Mouse (Mus musculus) thymus, adult 18-20 months (tissue): ENCODE measurements around the gene Kmt2a.

Experiments
- DNase-seq, 2 experiments: peaks; one replicate each; pipeline ENCODE4 v3.0.0; 2022; ENCODE audit warnings: mixed read lengths in 2 of 2

Gene Kmt2a

DNA sequence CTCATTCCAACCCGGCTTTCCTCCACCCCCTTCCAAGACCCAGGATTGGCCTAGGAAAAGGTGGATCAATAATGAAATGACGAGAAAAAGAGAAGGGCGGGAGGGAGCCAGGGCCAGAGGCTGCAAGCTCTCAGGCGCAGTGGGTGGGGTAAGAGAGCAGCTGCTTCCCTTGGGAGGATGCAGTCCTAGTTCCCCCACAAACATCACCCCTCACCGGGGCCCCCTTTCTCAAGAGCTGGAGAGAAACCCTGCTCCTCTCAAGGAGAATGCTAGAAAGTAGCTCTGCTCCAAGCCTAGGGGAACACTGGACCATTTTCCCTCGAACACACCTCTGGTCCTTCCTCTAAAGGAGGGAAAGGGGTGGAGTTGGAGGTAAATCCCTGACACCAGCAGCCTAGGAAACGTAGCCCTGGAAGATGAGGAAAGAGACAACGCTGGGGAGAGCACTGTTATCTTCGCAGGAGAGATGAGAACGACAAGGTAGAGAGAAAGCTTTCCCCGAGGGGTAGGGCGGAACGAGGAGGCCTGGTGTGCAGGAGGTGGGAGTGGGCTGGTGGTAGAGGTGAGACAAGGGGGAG is 1.3 kb downstream of the Kmt2a start:
- DNase-seq = peak; percentile 35 to 51

DNA sequence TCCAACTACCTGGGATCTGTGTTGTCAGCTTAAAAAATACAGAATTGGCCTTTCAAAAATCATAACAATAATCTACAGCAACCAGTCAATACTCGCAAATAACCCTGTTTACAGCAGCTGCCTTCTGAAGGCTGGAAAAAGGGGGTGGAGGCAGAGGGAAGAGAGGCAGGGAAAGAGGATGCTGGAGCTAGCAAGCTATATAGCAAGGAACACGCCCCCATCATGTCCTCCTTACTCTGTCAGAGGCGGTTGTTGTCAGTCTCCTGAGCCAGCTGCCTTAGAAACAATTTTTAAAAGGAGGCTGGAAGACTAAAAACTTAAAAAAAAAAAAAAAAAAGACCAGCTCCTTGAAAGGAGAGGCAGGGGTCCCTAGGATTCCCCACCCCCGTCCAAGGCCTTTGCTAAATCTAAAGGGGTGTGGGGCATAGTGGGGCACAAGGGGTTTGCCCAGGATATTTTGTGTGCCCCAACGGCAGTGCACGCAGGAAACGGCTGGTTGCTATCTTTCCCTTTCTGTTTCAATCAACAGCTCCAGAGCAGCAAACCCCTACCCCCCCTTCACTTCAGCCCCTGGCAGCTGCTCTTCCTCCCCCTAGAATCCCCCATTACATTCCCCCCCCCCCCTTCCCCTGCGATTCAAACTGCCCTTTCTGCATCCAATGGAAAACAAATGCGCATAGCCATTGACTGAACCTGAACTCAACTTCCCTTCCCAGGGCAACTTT is 2.2 kb downstream of the Kmt2a start:
- DNase-seq = peak; percentile 18 to 57

DNA sequence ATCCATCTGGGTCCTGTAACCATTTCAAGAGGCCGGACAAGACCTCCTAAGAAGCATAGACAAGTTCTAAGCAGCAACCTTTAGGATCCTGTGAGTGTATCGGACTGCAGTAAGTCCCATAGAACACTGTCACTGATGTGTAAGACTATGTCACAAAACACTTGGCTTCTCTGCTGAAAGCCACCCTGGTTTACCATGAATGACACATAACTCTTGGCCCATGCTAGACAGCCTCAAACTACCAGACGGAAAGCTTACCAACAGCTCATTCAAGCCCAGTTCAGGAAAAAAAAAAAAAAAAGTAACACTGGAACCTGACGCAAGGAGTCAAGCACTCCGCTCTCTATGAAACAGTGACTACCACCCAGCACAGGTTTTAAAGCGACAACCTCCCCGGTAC is 3.4 kb downstream of the Kmt2a start:
- no peak for DNase-seq

DNA sequence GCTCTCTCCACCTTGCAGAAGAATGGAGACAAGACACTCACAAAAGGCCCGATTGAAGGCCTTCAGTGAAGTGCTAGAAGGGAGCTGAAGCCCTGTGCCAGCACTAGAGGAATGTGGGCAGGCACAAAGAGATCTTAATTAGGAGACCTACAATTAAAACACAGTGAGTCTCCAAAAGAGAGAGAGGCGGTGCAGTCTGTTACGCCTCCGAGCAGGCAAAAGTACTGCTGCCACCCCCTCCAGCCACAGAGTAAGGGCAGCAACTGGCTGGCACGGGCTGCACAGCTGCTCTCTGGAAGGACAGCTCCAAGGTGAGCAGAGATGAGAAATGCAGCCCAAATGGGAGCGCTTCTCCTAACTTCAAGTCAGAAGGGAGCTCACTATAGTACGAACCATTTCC is 5.6 kb downstream of the Kmt2a start:
- no peak for DNase-seq

DNA sequence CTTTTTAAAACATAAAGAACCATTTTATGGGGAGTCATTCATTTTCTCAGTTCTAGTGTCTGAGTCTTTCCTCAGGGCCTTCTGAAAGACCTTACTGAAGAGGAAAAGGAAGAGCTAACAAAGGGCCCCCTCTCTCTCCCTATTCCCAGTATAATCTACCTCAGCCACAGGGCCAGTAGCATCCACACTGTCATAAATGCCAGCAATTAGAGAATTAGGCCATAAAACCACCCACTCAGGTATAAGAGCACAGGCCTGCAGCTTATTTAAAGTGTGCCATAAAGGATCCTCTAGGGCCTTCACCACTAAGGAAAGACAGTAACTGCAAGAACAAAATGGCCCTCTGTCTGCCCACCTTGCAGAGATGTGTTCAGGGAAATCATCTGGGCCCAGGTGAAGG is 6.9 kb downstream of the Kmt2a start:
- DNase-seq = no peak

DNA sequence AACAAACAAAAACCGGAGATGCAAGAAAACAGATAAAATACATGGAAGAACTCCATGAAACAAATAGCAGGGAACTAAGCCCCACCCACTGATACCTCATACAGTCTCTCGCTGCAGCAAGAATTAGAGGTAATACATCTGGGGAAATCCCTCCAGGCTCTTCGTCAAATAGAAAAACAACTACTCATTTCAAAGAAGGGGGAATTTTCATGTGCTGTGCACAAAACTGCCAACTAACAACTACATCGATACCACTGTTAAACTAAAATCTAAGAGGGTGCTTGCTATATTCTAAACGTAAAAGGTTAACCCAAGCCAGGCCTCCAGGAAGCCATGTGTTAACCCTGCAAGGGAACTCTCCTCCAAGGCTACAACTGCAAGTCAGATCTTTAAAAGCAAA is 7.4 kb downstream of the Kmt2a start:
- no peak for DNase-seq

DNA sequence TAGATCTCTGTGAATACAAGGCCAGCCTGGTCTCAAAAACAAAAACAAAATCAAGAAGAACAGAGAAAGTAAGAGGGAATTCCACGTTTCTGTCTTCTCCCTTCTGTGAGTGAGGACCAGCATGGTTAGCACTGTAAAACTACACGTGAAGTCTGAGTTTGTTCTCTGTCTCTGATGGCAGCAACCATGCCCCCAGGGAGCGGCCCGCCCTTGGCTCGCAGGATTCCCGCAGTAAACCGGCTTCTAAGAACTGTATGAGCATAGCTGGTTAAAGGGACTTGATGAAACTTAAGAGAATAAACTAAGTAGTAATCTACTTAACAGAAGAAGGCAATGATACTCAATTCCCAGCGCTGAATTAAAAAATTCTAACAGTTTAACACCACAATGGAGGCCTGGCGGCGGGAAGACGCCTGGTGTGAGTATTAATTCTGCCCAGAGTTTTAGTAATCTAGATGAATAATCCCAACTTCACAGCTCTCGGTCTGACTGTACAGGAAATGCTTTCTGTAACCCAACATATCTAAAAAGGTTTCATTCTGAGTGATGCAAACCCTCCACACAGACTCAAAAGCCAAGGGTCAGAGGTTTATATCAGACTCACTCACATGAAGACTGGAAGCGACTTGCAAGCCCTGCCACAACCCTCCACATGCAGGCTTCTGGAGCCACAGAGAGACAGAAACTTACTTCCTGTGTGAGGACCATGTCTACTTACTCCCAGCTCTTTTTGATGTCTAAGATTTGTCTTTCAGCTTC is 12.6 kb downstream of the Kmt2a start:
- DNase-seq = no peak

DNA sequence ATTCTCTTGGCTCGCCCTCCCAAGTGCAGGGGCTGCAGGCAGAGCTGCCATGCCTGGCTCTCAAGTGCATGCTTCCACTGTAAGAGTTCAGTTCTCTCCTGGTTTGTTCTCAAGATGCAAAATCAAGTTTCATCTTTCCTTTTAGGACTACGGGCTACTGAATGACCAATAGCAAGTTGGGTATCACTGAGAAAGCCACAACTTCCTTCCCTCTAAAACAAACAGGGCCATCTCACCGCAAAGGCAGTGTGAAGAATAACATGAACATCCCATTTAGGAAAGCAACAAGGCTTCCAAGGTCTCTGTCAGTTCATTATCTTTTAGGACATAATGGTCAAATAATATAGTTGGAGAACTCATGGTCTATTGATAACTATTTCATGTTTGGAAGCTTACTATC is 13.4 kb downstream of the Kmt2a start:
- DNase-seq = no peak

DNA sequence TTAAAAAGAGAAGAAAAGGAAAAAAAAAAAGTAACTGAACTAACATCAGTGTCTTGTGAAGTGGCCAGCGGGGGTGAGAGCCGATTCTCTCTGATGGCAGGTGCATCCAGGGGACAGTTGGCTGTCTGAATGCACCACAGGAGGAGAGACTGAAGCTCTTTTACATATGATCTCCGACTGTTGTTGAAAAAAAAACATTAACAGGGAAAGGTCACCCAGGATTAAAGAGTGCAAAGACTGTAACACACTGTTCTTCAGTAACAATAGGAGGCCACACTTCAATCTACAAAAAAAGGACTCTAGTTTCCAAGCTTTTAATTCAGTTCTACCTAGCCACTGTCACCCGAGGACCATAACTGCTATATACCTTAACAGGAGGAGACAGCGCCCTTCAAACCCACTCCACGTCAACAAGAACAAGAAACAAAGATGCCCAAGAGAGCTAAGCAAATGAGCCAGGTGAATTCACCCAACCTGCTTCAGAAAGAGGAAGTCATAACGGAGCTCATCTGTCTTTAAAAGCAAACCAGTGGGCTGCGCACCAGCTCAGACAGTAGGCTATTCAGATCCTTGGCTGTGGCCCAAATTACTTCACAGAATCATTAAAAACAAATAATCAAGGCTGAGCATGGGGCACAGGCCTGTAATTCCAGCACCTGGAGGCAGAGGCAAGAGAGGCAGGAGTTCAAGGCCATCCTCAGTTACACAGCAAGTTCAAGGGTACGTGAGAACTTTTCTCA is 14.4 kb downstream of the Kmt2a start:
- no peak for DNase-seq

DNA sequence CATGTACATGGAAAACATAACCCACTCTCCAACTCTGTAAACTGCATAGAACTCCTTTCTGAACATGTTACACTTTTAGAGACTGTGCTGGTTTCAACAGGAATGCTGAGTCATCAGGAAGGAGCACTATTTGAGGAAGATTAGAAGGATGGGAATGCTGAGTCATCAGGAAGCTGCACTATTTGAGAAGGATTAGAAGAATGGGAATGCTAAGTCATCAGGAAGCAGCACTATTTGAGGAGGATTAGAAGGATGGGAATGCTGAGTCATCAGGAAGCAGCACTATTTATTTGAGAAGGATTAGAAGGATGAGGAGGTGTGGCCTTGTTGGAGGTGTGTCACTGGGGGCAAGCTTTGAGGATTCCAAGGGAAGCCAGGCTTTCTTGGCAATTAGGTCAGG is 20.0 kb downstream of the Kmt2a start:
- no peak for DNase-seq

DNA sequence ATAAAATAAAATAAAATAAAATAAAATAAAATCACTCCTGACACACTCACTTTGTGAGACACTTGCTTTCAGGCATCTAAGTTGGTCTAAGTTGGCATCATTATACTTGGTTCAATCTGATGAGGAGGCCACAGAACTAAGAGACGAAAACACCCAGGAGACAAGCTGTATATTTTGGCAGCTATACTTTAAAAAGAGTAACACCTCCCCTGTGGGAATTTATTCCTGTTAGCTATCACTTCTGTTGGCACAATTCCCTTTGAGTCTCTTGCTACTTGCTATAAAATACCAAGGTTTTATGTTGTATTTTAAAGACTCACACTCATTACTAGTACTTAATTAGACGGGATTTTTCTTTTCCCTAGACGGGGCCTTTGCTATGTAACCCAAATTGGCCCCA is 22.4 kb downstream of the Kmt2a start:
- no peak for DNase-seq

DNA sequence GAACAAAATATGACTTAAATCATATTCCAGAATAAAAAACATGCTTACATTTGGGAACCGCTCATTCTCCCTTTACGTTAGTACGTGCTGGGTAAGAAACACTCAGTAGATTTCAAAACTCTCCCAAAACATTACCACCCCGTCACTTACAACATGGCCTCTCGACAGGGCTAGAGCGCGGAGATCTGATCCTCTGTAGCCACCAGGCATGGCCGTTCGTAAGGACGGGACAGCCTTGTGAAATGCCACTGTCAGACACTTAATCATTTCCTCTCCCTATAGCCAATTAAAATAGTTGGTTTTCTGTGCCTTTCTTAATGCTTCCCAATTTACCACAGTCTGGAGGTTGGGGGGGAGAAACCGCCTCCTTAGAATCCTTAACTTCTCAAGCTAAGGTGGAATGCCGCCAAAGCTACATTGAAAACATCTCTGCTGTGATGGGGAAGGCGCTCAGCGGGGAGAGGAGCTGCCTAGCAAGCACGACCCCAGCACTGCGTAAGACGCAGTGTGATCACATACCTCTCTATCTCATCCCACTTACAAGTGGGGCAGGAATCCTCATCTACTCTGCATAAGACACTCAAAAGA is 23.6 kb downstream of the Kmt2a start:
- DNase-seq = no peak

DNA sequence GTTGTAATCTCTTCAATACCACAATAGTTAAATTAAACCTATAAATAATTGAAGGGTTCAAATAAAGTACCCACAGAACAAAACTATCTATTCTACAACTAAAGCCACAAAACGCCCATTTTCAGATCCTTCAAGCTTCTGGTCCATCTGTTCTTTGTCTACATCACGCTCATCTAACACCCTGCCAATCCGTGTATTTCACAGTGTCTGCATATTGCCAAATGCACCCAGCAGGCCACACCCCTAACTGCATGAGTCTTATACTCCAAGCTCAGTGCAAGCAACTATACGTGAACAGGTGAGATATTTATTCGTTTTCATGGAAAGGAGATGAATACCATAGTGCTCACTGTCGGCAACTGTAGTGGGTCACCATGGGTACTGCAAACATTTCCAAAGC is 25.9 kb downstream of the Kmt2a start:
- no peak for DNase-seq

DNA sequence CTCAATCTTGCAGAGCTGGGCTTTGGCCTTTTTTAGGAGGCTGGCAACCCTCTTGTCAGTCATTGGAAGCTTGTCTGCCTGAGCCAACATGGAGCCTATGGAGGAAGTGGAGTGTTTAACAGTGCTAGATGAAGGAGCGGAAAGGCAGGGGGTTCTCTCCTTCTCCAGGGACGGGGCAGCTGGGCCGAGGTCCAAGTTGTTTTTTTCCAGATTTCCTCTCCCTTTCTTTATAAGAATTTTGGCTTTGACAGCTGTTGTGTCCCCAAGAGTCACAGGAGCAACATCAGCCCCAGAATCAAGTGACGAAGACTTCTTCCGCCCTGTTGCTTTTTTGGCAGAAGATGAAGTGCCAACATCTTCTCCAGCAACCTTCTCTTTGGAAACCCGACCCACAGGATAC is 33.6 kb downstream of the Kmt2a start:
- DNase-seq = no peak

DNA sequence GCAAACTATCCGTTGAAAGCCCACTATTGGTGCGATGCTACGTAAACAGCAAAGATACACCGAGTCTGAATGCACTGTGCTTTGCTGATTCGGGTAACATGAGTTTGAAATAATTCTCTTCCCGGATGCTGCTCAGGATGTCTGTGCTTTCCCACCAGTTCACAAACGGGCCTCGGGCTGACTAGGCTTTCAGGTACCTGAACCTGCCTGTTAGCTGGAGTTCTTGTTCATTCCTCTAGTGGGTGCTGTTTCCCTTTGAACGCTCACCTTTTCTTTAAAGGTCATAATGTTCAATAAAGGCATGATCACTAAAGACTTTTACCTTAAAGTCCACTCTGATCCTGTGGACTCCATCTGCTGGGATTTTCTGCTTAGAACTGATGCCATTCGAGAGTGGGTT is 39.9 kb downstream of the Kmt2a start:
- DNase-seq = no peak

DNA sequence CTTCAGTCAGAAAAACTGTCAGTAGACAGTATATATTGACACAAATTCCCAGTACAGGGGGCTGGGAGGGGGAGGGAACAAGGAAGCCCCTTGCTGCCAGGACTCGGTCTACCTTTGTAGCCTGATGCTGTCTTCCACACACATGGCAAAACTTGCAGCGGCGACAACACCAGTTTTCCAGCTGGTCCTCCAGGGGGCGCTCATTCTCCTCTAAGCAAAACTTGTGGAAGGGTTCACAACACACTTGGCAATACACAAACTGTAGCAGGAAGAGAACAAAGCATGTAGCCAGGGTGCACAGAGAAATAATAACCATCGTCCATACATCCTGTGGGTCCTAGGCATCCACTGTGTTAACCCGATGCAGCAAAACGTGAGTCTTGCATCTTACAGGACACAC is 44.7 kb downstream of the Kmt2a start:
- peak; percentile 34 to 56 for DNase-seq

DNA sequence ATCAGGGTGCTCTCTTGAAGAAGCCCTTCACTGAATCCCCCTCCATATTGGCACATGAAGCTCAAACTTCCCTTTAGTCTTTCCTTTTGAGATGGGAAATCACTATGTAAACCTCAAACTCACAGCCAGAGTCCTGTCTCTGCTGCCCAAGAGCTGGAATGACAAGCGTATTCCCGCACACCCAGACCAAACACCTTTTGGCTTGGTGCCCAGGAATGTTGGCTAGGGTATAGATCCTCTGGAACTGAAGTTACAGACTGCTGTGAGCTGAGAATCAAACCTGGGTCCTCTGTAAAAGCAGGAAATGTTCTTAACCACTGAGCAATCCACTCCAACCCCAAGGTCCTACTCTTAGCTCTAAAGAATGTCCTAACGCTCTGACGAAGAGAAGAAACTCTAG is 48.7 kb downstream of the Kmt2a start:
- DNase-seq = no peak

DNA sequence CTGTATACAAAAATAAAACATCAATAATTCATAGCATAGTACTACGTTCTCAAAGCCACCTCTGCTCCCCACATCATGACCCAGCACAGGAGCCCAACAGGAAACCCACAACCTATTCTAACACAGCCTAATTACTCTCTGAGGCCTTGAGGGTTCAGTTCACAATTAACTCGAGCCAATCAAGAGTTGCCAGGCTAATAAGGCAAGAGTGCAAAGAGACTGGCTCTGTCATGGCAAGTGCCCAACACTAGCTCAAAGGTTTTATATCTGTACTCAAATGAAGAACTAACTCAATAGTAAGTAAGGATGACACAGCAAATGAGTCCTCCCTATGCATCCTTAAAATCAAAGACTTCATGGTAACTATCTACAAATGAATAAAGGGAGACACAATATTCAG is 50.6 kb downstream of the Kmt2a start:
- DNase-seq = no peak

DNA sequence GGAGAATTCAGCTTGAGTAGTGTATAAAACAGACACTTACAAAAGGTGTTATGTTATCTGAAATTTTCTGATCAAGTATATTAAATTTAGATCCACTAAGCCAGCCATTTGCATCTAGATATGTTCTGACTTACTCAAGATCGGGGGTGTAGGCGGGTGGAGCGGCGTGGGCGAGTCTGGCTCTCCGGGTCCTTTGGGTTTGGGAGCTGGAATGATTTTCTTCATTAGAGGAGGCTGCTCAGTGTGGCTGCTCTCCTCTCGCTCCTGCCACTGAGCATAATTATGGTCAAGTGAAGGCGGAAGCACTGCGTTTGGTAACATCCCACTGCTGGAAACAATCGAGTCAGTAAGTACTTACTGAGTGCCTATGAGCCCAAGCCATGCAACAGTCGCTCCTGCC is 52.2 kb downstream of the Kmt2a start:
- no peak for DNase-seq

DNA sequence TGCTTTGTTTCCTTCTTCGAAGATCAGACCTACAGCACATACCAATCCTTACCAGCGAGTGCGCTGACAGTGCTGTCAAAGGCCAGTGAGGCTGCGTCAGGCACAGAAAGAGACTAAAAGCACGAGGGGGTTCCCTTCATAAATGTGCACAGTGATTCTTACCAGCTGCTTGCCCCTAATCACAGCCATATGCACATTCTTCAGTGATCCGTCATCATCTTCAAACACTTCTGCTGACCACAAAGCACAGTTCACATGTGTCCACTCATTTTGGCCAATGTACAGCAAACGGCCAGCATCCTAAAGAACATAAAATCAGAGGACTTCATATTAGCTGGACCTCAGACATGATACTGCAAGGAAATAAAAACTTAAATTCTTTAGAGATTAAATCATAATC is 54.4 kb downstream of the Kmt2a start:
- no peak for DNase-seq

DNA sequence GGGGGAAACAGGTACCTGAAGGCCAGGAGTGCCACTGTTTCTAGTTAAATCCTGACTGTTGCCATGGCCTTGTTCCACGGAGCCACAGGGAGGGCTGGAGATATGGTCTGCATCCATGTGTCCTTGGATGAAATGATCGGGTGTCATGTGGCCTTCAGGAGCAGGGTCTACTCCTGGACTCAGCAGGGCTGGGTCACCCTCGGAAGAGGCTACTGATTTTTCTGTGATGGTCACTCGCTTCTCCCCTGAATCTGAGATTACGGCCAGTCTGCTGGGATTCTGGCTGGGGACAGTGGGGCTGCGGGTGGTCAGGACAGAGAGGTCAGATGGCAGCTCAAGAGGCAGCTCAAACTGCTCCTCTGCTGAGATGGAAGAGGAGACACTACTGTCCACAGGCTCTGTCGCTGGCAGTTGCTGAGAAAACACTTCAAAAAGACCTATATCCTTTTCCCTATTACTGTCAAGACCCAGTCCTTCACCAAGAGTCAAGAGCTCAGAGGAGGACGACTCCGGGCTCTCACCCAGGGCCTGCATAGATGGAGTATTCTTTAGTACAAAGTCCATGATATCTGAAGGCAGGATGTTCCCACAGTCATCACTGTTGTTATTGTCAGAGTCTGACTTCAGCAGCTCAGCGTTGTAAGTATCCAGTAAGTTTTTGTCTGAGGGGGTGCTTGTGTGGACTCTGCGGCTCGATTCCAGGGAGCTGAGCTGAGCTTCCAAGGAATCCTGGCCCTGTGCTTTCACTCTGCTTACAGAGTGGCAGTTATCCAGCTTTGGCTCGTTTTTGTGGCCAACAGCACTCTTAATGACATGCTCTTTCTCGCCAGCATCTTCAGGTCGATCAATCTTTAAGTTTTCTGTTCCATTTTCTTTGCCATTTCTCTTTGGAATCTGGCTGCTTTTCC is 60.9 kb downstream of the Kmt2a start:
- no peak for DNase-seq

DNA sequence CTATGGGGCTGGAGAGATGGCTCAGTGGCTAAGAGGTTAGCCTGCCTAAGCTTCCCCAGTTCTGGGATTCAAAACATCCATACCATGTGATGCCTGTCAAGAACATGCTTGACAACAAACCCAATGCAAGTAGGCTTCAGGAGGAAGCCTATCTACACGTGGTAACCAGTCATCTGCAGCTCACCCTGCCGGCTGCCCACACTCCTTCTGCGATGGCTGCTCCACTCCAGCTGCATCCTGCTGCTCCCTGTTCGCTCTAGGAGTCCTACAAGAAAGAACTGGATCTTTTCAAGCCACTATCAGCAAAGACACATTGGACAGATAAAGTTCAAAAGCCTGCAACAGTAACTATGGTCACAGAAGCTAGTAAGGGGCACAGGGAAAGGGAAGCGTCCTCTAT is 63.6 kb downstream of the Kmt2a start:
- DNase-seq = no peak
